Mouse (Mus musculus) hindbrain, embryonic 14.5 days (tissue): ENCODE measurements around the gene Flrt1. TPM values are rescaled to one million over a fixed set of nuclear protein-coding genes. Genes with fewer than 3 reads are reported as not detected.

ENCODE experiments used
- ATAC-seq: fragments of 200-750 bp; cut with Nextera tagmentation; 2 replicates; pipeline ENCODE4 v1.8.0; 2017; ENCODE audit warnings: moderate number of reproducible peaks, mild to moderate bottlenecking, moderate TSS enrichment, moderate library complexity; ENCODE audit not compliant: low FRiP score
- DNase-seq: peaks from one replicate; pipeline ENCODE4 v3.0.0-alpha.2; 2015; ENCODE audit warnings: low spot score
- H3K27ac ChIP-seq: fragments of 300-500 bp; sonication (generic); 2 replicates; pipeline ENCODE4 v1.5.1; 2014; ENCODE audit warnings: mild to moderate bottlenecking, moderate library complexity
- H3K27me3 ChIP-seq: fragments of 300-500 bp; sonication (generic); 2 replicates; pipeline ENCODE4 v1.6.1; 2014; ENCODE audit warnings: mild to moderate bottlenecking, low read length, mixed read lengths; ENCODE audit not compliant: control insufficient read depth, insufficient read depth
- H3K36me3 ChIP-seq: fragments of 300-500 bp; sonication (generic); replicated peaks from 2 replicates; pipeline ENCODE4 v1.6.1; 2014; ENCODE audit not compliant: control insufficient read depth, insufficient read depth
- H3K4me1 ChIP-seq: fragments of 300-500 bp; sonication (generic); replicated peaks from 2 replicates; pipeline ENCODE4 v1.6.1; 2014; ENCODE audit warnings: antibody characterized with exemption, low read length, mixed read lengths; ENCODE audit not compliant: control insufficient read depth, insufficient read depth
- H3K4me2 ChIP-seq: fragments of 300-500 bp; sonication (generic); replicated peaks from 2 replicates; pipeline ENCODE4 v1.6.1; 2014; ENCODE audit warnings: mild to moderate bottlenecking, moderate library complexity
- H3K4me3 ChIP-seq: fragments of 300-500 bp; sonication (generic); replicated peaks from 2 replicates; pipeline ENCODE4 v1.5.1; 2014; ENCODE audit warnings: mild to moderate bottlenecking, low read length
- H3K9ac ChIP-seq: fragments of 300-500 bp; sonication (generic); 2 replicates; pipeline ENCODE4 v1.6.1; 2014
- H3K9me3 ChIP-seq: fragments of 300-500 bp; sonication (generic); 2 replicates; pipeline ENCODE4 v1.6.1; 2016; ENCODE audit warnings: low read length; ENCODE audit not compliant: control insufficient read depth
- WGBS: fragments of 180-500 bp; shearing (Covaris S2); extraction: QIAGEN DNeasy Blood & Tissue Kit; methylation state at CpG from one replicate; pipeline ENCODE4 v1.1.7; 2014; 5-methylcytosine and 5-hydroxymethylcytosine counted together
- polyA plus RNA-seq: library from polyadenylated mRNA; unstranded; fragments of >200 nt; fragmentation: Nextera tagmentation; extraction: Ambion mirVana; gene quantifications from 2 replicates; pipeline ENCODE4 v1.2.1, GENCODE M21; 2014

Gene Flrt1
- polyA plus RNA-seq, 1 experiment from 2014 or later = 8.7 TPM

GRCm38 (mm10) chr19:7135525-7135924, 30.0 kb upstream of the Flrt1 start:
- peak overlapping the region; percentile 31; the same call in 1 of the 2 replicates for H3K9ac ChIP-seq
- peak overlapping the region; percentile 75; the same call in 1 of the 2 replicates for H3K27ac ChIP-seq
- 3% methylated on average over 9 of the region's 9 CpGs for WGBS
- DNase-seq = no peak
- H3K9me3 ChIP-seq = no peaks in the 10 kb centered on the region
- ATAC-seq = peak; percentile 77
- no peaks in the 10 kb centered on the region for H3K36me3 ChIP-seq
- 0 out of 2 replicates have a peak, but pooled peaks cover 6% of the 10 kb centered on the region for H3K27me3 ChIP-seq
- no peak overlapping the region for H3K4me3 ChIP-seq
- H3K4me1 ChIP-seq = peaks cover 74% of the 10 kb centered on the region
- H3K4me2 ChIP-seq = no peak overlapping the region

GRCm38 (mm10) chr19:7134631-7135091, 29.1 kb upstream of the Flrt1 start:
- Histone ChIP-seq H3K4me2 (no peak overlapping the region), H3K9me3 (no peaks in the 10 kb centered on the region), H3K27me3 (0 out of 2 replicates have a peak, but pooled peaks cover 6% of the 10 kb centered on the region), H3K4me3 (no peak overlapping the region), H3K9ac (0 out of 2 replicates have a peak overlapping the region, but pooled peaks have one; percentile 11), H3K27ac (peak overlapping the region; percentile 75), H3K36me3 (no peaks in the 10 kb centered on the region), H3K4me1 (peaks cover 66% of the 10 kb centered on the region)
- ATAC-seq = no peak
- no peak for DNase-seq
- WGBS = 14% methylated on average over 17 of the region's 17 CpGs

- Histone ChIP-seq H3K36me3 (no peaks in the 10 kb centered on the region), H3K4me2 (no peak overlapping the region), H3K4me3 (no peak overlapping the region), H3K9ac (0 out of 2 replicates have a peak overlapping the region, but pooled peaks have one; percentile 11), H3K4me1 (peaks cover 65% of the 10 kb centered on the region), H3K27ac (no peak overlapping the region), H3K27me3 (0 out of 2 replicates have a peak, but pooled peaks cover 6% of the 10 kb centered on the region), H3K9me3 (no peaks in the 10 kb centered on the region)
- 71% methylated on average over 9 of the region's 9 CpGs for WGBS
- ATAC-seq = no peak
- no peak for DNase-seq
Observed at GRCm38 (mm10) chr19:7133436-7133835, 27.9 kb upstream of the Flrt1 start.

GRCm38 (mm10) chr19:7130317-7130716, 24.8 kb upstream of the Flrt1 start:
- Histone ChIP-seq H3K9ac (no peak overlapping the region), H3K9me3 (no peaks in the 10 kb centered on the region), H3K27ac (no peak overlapping the region), H3K36me3 (no peaks in the 10 kb centered on the region), H3K4me2 (no peak overlapping the region), H3K27me3 (no peaks in the 10 kb centered on the region), H3K4me3 (no peak overlapping the region), H3K4me1 (peaks cover 33% of the 10 kb centered on the region)
- WGBS = 73% methylated on average over 11 of the region's 11 CpGs
- DNase-seq (no peak), ATAC-seq (no peak)

- no peaks in the 10 kb centered on the region for H3K36me3 ChIP-seq
- H3K27me3 ChIP-seq = no peaks in the 10 kb centered on the region
- ATAC-seq (0 out of 2 replicates have a peak, but pooled peaks have one; percentile 24), DNase-seq (no peak)
- H3K4me2 ChIP-seq = no peak overlapping the region
- 0 out of 2 replicates have a peak overlapping the region, but pooled peaks have one; percentile 1 for H3K27ac ChIP-seq
- H3K9ac ChIP-seq = no peak overlapping the region
- no peak overlapping the region for H3K4me3 ChIP-seq
- no peaks in the 10 kb centered on the region for H3K9me3 ChIP-seq
- 44% methylated on average over 19 of the region's 19 CpGs for WGBS
- peaks cover 18% of the 10 kb centered on the region for H3K4me1 ChIP-seq
Observed at GRCm38 (mm10) chr19:7128551-7129475, 23.3 kb upstream of the Flrt1 start.

GRCm38 (mm10) chr19:7126933-7127332, 21.4 kb upstream of the Flrt1 start:
- Histone ChIP-seq H3K36me3 (no peaks in the 10 kb centered on the region), H3K9me3 (no peaks in the 10 kb centered on the region), H3K4me3 (no peak overlapping the region), H3K9ac (no peak overlapping the region), H3K27ac (no peak overlapping the region), H3K4me2 (no peak overlapping the region), H3K4me1 (peaks cover 23% of the 10 kb centered on the region), H3K27me3 (no peaks in the 10 kb centered on the region)
- WGBS = 76% methylated on average over 2 of the region's 2 CpGs
- ATAC-seq (no peak), DNase-seq (no peak)

GRCm38 (mm10) chr19:7126209-7126608, 20.7 kb upstream of the Flrt1 start:
- Histone ChIP-seq H3K4me1 (peaks cover 23% of the 10 kb centered on the region), H3K4me2 (no peak overlapping the region), H3K36me3 (no peaks in the 10 kb centered on the region), H3K4me3 (no peak overlapping the region), H3K27ac (no peak overlapping the region), H3K27me3 (no peaks in the 10 kb centered on the region), H3K9me3 (no peaks in the 10 kb centered on the region), H3K9ac (no peak overlapping the region)
- no peak for ATAC-seq
- no peak for DNase-seq
- 95% methylated on average over 1 of the region's 1 CpGs for WGBS

GRCm38 (mm10) chr19:7125526-7126156, 20.1 kb upstream of the Flrt1 start:
- no peak overlapping the region for H3K4me2 ChIP-seq
- peaks cover 23% of the 10 kb centered on the region for H3K4me1 ChIP-seq
- no peaks in the 10 kb centered on the region for H3K27me3 ChIP-seq
- H3K36me3 ChIP-seq = no peaks in the 10 kb centered on the region
- H3K27ac ChIP-seq = no peak overlapping the region
- H3K4me3 ChIP-seq = no peak overlapping the region
- H3K9me3 ChIP-seq = no peaks in the 10 kb centered on the region
- DNase-seq = no peak
- WGBS = 90% methylated on average over 4 of the region's 4 CpGs
- no peak overlapping the region for H3K9ac ChIP-seq
- ATAC-seq = no peak

GRCm38 (mm10) chr19:7122698-7123306, 17.3 kb upstream of the Flrt1 start:
- no peak overlapping the region for H3K4me3 ChIP-seq
- no peak overlapping the region for H3K9ac ChIP-seq
- H3K36me3 ChIP-seq = no peaks in the 10 kb centered on the region
- no peak overlapping the region for H3K4me2 ChIP-seq
- peaks cover 14% of the 10 kb centered on the region for H3K4me1 ChIP-seq
- H3K27ac ChIP-seq = no peak overlapping the region
- H3K9me3 ChIP-seq = no peaks in the 10 kb centered on the region
- no peak for DNase-seq
- ATAC-seq = peak; percentile 32; the same call in 1 of the 2 replicates
- 37% methylated on average over 10 of the region's 10 CpGs for WGBS
- H3K27me3 ChIP-seq = no peaks in the 10 kb centered on the region
